Mouse (Mus musculus): ENCODE measurements around the gene Prkch.

The Prkch gene

GRCm38 (mm10) chr12:73583318-73583717 is 1.3 kb upstream of the Prkch start:
- no peak for DNase-seq (ENCODE audit: low spot score)

- DNase-seq (ENCODE audit: low spot score): no peak
These were observed 585 bp upstream of the Prkch start for GRCm38 (mm10) chr12:73583813-73584609.

GRCm38 (mm10) chr12:73585241-73585801 is 725 bp downstream of the Prkch start:
- no peak for DNase-seq (ENCODE audit: low spot score)

- no peak for DNase-seq (ENCODE audit: low spot score)
These were observed 1.3 kb downstream of the Prkch start for GRCm38 (mm10) chr12:73585850-73586249.

GRCm38 (mm10) chr12:73587262-73587661 is 2.7 kb downstream of the Prkch start:
- DNase-seq (ENCODE audit: low spot score): no peak

- DNase-seq (ENCODE audit: low spot score): no peak
These were observed 6.2 kb downstream of the Prkch start for GRCm38 (mm10) chr12:73590627-73591276.

- no peak for DNase-seq (ENCODE audit: low spot score)
These were observed 7.0 kb downstream of the Prkch start for GRCm38 (mm10) chr12:73591625-73592024.

- no peak for DNase-seq (ENCODE audit: low spot score)
These were observed 8.6 kb downstream of the Prkch start for GRCm38 (mm10) chr12:73593021-73593798.

- no peak for DNase-seq (ENCODE audit: low spot score)
These were observed 9.7 kb downstream of the Prkch start for GRCm38 (mm10) chr12:73594177-73594745.

- DNase-seq (ENCODE audit: low spot score): no peak
These were observed 10.6 kb downstream of the Prkch start for GRCm38 (mm10) chr12:73595226-73595625.

- DNase-seq (ENCODE audit: low spot score): no peak
These were observed 13.6 kb downstream of the Prkch start for GRCm38 (mm10) chr12:73598241-73598640.

- DNase-seq (ENCODE audit: low spot score): no peak
These were observed 15.9 kb downstream of the Prkch start for GRCm38 (mm10) chr12:73600457-73600856.

GRCm38 (mm10) chr12:73602974-73603373 is 18.4 kb downstream of the Prkch start:
- no peak for DNase-seq (ENCODE audit: low spot score)

GRCm38 (mm10) chr12:73603653-73604052 is 19.1 kb downstream of the Prkch start:
- no peak for DNase-seq (ENCODE audit: low spot score)

GRCm38 (mm10) chr12:73604762-73605161 is 20.2 kb downstream of the Prkch start:
- no peak for DNase-seq (ENCODE audit: low spot score)

- DNase-seq (ENCODE audit: low spot score): no peak
These were observed 20.6 kb downstream of the Prkch start for GRCm38 (mm10) chr12:73605174-73605573.

GRCm38 (mm10) chr12:73607381-73608064 is 22.9 kb downstream of the Prkch start:
- no peak for DNase-seq (ENCODE audit: low spot score)

- DNase-seq (ENCODE audit: low spot score): no peak
These were observed 23.4 kb downstream of the Prkch start for GRCm38 (mm10) chr12:73608065-73608397.

GRCm38 (mm10) chr12:73609262-73609661 is 24.7 kb downstream of the Prkch start:
- no peak for DNase-seq (ENCODE audit: low spot score)

GRCm38 (mm10) chr12:73609676-73610545 is 25.3 kb downstream of the Prkch start:
- no peak for DNase-seq (ENCODE audit: low spot score)

Data from testis, postnatal 14 days (tissue).